Mouse (Mus musculus) heart, embryonic 13.5 days (tissue): ENCODE measurements around the gene Poc1a. TPM values are rescaled to one million over a fixed set of nuclear protein-coding genes. Genes with fewer than 3 reads are reported as not detected.

ENCODE experiments used
- ATAC-seq: fragments of 200-750 bp; cut with Nextera tagmentation; 2 replicates; pipeline ENCODE4 v1.8.0; 2017; ENCODE audit warnings: moderate TSS enrichment; ENCODE audit not compliant: insufficient number of reproducible peaks, low FRiP score, low TSS enrichment; ENCODE audit errors: extremely low read depth
- H3K27ac ChIP-seq: fragments of 300-500 bp; sonication (generic); replicated peaks from 2 replicates; pipeline ENCODE4 v1.5.1; 2015; ENCODE audit warnings: moderate library complexity, mild to moderate bottlenecking, inconsistent platforms
- H3K27me3 ChIP-seq: fragments of 300-500 bp; sonication (generic); replicated peaks from 2 replicates; pipeline ENCODE4 v1.6.1; 2015; ENCODE audit warnings: mild to moderate bottlenecking, inconsistent platforms
- H3K36me3 ChIP-seq: fragments of 300-500 bp; sonication (generic); 2 replicates; pipeline ENCODE4 v1.6.1; 2015; ENCODE audit warnings: mild to moderate bottlenecking, inconsistent platforms
- H3K4me1 ChIP-seq: fragments of 300-500 bp; sonication (generic); 2 replicates; pipeline ENCODE4 v1.6.1; 2015; ENCODE audit warnings: inconsistent platforms
- H3K4me2 ChIP-seq: fragments of 300-500 bp; sonication (generic); 2 replicates; pipeline ENCODE4 v1.6.1; 2015; ENCODE audit warnings: inconsistent platforms, mild to moderate bottlenecking, moderate library complexity
- H3K4me3 ChIP-seq: fragments of 300-500 bp; sonication (generic); 2 replicates; pipeline ENCODE4 v1.5.1; 2015; ENCODE audit warnings: moderate library complexity, mild to moderate bottlenecking, inconsistent platforms
- H3K9ac ChIP-seq: fragments of 300-500 bp; sonication (generic); 2 replicates; pipeline ENCODE4 v1.6.1; 2015; ENCODE audit warnings: inconsistent platforms, mild to moderate bottlenecking, moderate library complexity
- H3K9me3 ChIP-seq: fragments of 300-500 bp; sonication (generic); 2 replicates; pipeline ENCODE4 v1.6.1; 2016; ENCODE audit warnings: inconsistent platforms
- WGBS: fragments of 180-500 bp; shearing (Covaris S2); methylation state at CpG from one replicate; pipeline ENCODE4 v1.1.7; 2015; ENCODE audit warnings: mixed read lengths; 5-methylcytosine and 5-hydroxymethylcytosine counted together
- polyA plus RNA-seq: library from polyadenylated mRNA; unstranded; fragments of >200 nt; fragmentation: Nextera tagmentation; extraction: Ambion mirVana; gene quantifications from 2 replicates; pipeline ENCODE4 v1.2.1, GENCODE M21; 2015

Gene Poc1a
- polyA plus RNA-seq, 1 experiment from 2014 or later, result 26.4 TPM

GRCm38 (mm10) chr9:106242813-106243488 lies 37.9 kb upstream of the Poc1a start:
- H3K4me3 ChIP-seq, result no peak overlapping the region
- H3K4me1 ChIP-seq, result peaks cover 21% of the 10 kb centered on the region
- ATAC-seq, result no peak
- peak overlapping the region; percentile 4 for H3K4me2 ChIP-seq
- H3K27me3 ChIP-seq, result no peaks in the 10 kb centered on the region
- peaks cover 64% of the 10 kb centered on the region for H3K36me3 ChIP-seq
- WGBS, result 49% methylated on average over 19 of the region's 19 CpGs
- no peaks in the 10 kb centered on the region for H3K9me3 ChIP-seq
- H3K27ac ChIP-seq, result peak overlapping the region; percentile 65
- no peak overlapping the region for H3K9ac ChIP-seq

DNA sequence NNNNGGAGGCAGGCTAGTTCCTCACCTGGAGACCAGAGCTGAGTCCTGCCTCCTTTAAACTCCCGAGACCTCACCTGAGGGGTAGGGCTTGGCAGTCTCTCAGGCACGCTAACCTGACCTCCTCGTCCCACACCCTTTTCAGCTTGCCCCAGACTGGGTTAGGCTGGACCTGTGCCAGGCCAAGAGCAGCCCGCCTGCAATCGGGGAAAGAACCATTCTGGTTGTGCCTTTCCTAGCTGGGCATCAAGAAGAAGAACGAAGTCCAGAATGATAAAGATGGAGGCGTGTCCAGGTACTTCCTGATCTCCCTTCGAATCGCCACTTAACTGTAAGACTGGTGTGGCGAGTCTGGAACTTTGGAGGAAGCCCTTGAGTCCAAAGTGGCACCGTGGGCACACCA lies 31.3 kb upstream of the Poc1a start:
- no peak overlapping the region for H3K4me3 ChIP-seq
- peaks cover 11% of the 10 kb centered on the region for H3K36me3 ChIP-seq
- H3K9me3 ChIP-seq, result no peaks in the 10 kb centered on the region
- ATAC-seq, result no peak
- no peaks in the 10 kb centered on the region for H3K27me3 ChIP-seq
- no peak overlapping the region for H3K4me2 ChIP-seq
- H3K9ac ChIP-seq, result no peak overlapping the region
- WGBS, result 72% methylated on average over 11 of the region's 11 CpGs
- H3K27ac ChIP-seq, result peak overlapping the region; percentile 72
- peaks cover 35% of the 10 kb centered on the region for H3K4me1 ChIP-seq

DNA sequence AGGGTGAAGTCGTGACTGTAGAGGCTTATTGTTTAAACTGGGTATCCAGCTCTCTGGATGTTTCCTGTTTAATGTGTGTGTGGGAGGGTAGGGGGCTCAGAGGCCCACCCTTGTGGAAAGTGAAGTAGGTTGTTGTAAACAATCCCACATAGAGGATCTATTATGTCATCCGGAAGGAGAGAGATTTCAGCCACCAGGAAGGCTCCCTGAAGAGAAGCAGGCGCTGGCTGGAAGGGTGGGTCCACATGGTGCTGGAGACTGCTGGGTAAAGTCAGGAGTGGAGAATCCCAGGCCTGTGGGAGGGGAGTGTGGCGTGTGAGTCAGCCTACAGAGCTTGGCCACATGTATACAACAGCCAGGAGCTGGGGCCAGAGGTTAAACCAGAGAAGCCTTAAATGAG lies 30.6 kb upstream of the Poc1a start:
- H3K4me3 ChIP-seq, result no peak overlapping the region
- H3K9ac ChIP-seq, result no peak overlapping the region

GRCm38 (mm10) chr9:106251066-106251465 lies 29.8 kb upstream of the Poc1a start:
- Histone ChIP-seq H3K4me3 (no peak overlapping the region), H3K4me2 (no peak overlapping the region), H3K27me3 (no peaks in the 10 kb centered on the region), H3K9ac (no peak overlapping the region), H3K36me3 (0 out of 2 replicates have a peak, but pooled peaks cover 1% of the 10 kb centered on the region), H3K4me1 (peaks cover 34% of the 10 kb centered on the region), H3K27ac (no peak overlapping the region), H3K9me3 (no peaks in the 10 kb centered on the region)
- WGBS, result 58% methylated on average over 8 of the region's 8 CpGs
- no peak for ATAC-seq

More for the DNA sequence above, 30.6 kb upstream of the Poc1a start:
- H3K27ac ChIP-seq, result peak overlapping the region; percentile 72
- peaks cover 5% of the 10 kb centered on the region for H3K36me3 ChIP-seq
- no peaks in the 10 kb centered on the region for H3K27me3 ChIP-seq
- peaks cover 35% of the 10 kb centered on the region for H3K4me1 ChIP-seq
- WGBS, result 33% methylated on average over 4 of the region's 4 CpGs
- no peaks in the 10 kb centered on the region for H3K9me3 ChIP-seq
- no peak overlapping the region for H3K4me2 ChIP-seq
- no peak for ATAC-seq

DNA sequence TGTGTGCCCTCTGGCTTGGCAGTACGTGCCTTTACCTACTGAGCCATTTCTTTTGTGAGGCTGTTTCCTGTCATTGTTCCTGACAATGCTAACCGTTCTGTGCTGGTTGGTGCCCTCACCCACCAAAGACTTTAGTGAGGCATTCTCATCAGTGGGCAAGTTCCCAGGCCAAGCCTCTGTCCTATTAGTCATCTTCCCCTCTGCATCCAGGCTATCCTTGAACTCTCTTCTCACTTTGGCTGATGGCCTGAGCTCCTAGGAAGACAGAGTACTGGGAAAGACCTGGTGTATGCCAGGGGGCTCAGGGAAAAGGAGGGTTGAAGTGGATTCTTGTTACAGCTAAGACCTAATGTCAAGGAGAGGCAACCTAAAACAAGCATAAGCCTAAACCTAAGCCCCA lies 26.9 kb upstream of the Poc1a start:
- Histone ChIP-seq H3K9me3 (no peaks in the 10 kb centered on the region), H3K4me2 (no peak overlapping the region), H3K27ac (no peak overlapping the region), H3K4me3 (no peak overlapping the region), H3K27me3 (no peaks in the 10 kb centered on the region), H3K9ac (no peak overlapping the region), H3K4me1 (peaks cover 15% of the 10 kb centered on the region), H3K36me3 (no peaks in the 10 kb centered on the region)
- ATAC-seq, result no peak
- 56% methylated on average over 2 of the region's 2 CpGs for WGBS

DNA sequence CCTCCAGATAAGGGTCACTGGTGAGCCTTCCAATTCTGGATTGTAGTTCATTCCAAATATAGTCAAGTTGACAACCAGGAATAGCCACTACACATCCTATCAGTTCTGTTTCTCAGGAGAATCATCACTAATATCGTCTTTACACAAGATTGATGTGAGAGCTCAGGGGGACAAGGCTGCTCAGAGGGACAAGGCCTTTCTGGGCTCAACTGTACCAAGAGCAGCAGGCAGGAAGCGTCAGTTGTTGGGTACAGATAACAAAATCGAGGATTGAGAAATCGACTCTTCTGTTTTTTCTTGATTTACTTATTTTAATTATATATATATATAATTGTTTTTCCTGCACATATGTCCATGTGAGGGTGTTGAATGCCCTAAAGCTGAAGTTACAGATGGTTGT lies 22.4 kb upstream of the Poc1a start:
- Histone ChIP-seq H3K36me3 (no peaks in the 10 kb centered on the region), H3K4me2 (no peak overlapping the region), H3K27ac (no peak overlapping the region), H3K4me3 (no peak overlapping the region), H3K9ac (no peak overlapping the region), H3K27me3 (no peaks in the 10 kb centered on the region), H3K9me3 (no peaks in the 10 kb centered on the region), H3K4me1 (no peaks in the 10 kb centered on the region)
- WGBS, result 68% methylated on average over 4 of the region's 4 CpGs
- no peak for ATAC-seq

GRCm38 (mm10) chr9:106258990-106259389 lies 21.9 kb upstream of the Poc1a start:
- Histone ChIP-seq H3K4me3 (no peak overlapping the region), H3K9ac (no peak overlapping the region), H3K9me3 (no peaks in the 10 kb centered on the region), H3K4me1 (no peaks in the 10 kb centered on the region), H3K27ac (no peak overlapping the region), H3K36me3 (no peaks in the 10 kb centered on the region), H3K27me3 (no peaks in the 10 kb centered on the region), H3K4me2 (no peak overlapping the region)
- no peak for ATAC-seq
- 65% methylated on average over 5 of the region's 5 CpGs for WGBS

DNA sequence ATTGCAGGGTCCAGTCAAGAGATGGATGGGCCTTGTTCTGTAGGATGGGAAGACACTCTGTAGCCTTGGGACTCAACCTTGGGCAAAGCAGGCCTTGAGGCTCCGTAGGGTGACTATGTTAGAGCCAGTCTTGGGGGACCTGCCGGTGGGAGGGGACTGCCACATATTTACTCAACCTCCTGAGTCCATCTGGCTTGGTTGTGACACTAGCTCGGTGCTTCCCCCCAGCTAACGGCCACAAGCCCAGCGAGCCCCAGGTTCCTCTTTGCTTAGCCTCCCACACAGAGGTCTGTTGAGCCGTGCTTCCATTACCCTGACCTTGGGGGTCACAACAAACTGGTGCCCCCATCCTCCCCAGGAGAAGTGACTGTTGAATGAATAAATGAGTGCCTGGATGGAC lies 19.8 kb upstream of the Poc1a start:
- Histone ChIP-seq H3K9ac (no peak overlapping the region), H3K4me1 (no peaks in the 10 kb centered on the region), H3K4me2 (no peak overlapping the region), H3K9me3 (no peaks in the 10 kb centered on the region), H3K36me3 (no peaks in the 10 kb centered on the region), H3K4me3 (no peak overlapping the region), H3K27ac (no peak overlapping the region), H3K27me3 (no peaks in the 10 kb centered on the region)
- WGBS, result 74% methylated on average over 6 of the region's 6 CpGs
- ATAC-seq, result no peak

- no peaks in the 10 kb centered on the region for H3K27me3 ChIP-seq
- ATAC-seq, result no peak
- H3K27ac ChIP-seq, result no peak overlapping the region
- H3K9me3 ChIP-seq, result no peaks in the 10 kb centered on the region
- H3K36me3 ChIP-seq, result no peaks in the 10 kb centered on the region
- no peak overlapping the region for H3K4me2 ChIP-seq
- WGBS, result 75% methylated on average over 3 of the region's 3 CpGs
- H3K4me3 ChIP-seq, result no peak overlapping the region
- H3K9ac ChIP-seq, result no peak overlapping the region
- no peaks in the 10 kb centered on the region for H3K4me1 ChIP-seq
Measured at GRCm38 (mm10) chr9:106261491-106261890, 19.4 kb upstream of the Poc1a start.

- no peak overlapping the region for H3K9ac ChIP-seq
- no peaks in the 10 kb centered on the region for H3K4me1 ChIP-seq
- no peak for ATAC-seq
- no peaks in the 10 kb centered on the region for H3K27me3 ChIP-seq
- H3K4me2 ChIP-seq, result no peak overlapping the region
- 69% methylated on average over 3 of the region's 3 CpGs for WGBS
- no peak overlapping the region for H3K4me3 ChIP-seq
- no peak overlapping the region for H3K27ac ChIP-seq
- H3K36me3 ChIP-seq, result no peaks in the 10 kb centered on the region
- no peaks in the 10 kb centered on the region for H3K9me3 ChIP-seq
Measured at GRCm38 (mm10) chr9:106262075-106262474, 18.8 kb upstream of the Poc1a start.

DNA sequence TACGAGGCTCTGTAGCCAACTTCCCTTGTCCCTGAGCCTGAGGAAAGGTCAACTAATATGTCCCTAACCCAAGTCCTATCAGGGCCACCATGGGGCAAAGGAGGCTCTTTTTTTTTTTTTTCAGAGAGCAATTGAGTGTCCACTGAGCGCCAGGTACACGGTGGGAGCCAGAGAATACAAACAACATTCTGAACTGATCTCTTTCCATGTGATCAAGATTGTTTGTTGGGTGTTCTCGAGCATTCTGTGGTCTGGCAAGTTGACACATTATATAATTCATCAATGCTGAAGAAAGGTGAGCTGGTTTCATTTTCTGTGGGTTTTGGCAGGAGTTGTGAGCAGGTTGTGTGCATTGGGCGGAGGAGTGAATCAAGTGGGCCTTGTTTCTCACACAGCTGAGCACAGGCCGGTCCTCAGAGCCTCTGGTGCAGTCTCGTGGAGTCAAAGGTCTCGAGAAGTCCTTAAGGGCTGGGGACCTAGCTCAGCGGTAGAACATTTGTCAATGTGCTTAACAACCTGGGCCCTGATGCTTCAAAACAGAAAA lies 17.4 kb upstream of the Poc1a start:
- H3K9me3 ChIP-seq, result no peaks in the 10 kb centered on the region
- no peak overlapping the region for H3K4me3 ChIP-seq
- H3K9ac ChIP-seq, result no peak overlapping the region
- no peaks in the 10 kb centered on the region for H3K36me3 ChIP-seq
- H3K27me3 ChIP-seq, result no peaks in the 10 kb centered on the region
- no peak for ATAC-seq
- H3K4me2 ChIP-seq, result no peak overlapping the region
- H3K4me1 ChIP-seq, result peaks cover 3% of the 10 kb centered on the region; the same call in 1 of the 2 replicates
- H3K27ac ChIP-seq, result no peak overlapping the region
- 74% methylated on average over 9 of the region's 9 CpGs for WGBS
